Mouse (Mus musculus) thymus, postnatal 0 days (tissue): ENCODE measurements at regions not wholly inside any gene's neighbourhood (a gene's known extent, or its start where the extent isn't known, plus 50 kb on each side); places are given as distances from the start of the nearest gene placed in this dataset.

Experiments used
- DNase-seq: peaks from one replicate; pipeline ENCODE4 v3.0.0-alpha.2; 2015; ENCODE audit warnings: low spot score

- no peak for DNase-seq
Observed at GRCm38 (mm10) chr4:106103750-106104635, 212.0 kb upstream of the Usp24 start.

- DNase-seq, result no peak
Observed at GRCm38 (mm10) chr4:106112981-106113380, 203.0 kb upstream of the Usp24 start.

GRCm38 (mm10) chr4:106113747-106114146, 202.3 kb upstream of the Usp24 start:
- DNase-seq, result no peak

- DNase-seq, result no peak
Observed at GRCm38 (mm10) chr4:106116611-106117010, 199.4 kb upstream of the Usp24 start.

DNA sequence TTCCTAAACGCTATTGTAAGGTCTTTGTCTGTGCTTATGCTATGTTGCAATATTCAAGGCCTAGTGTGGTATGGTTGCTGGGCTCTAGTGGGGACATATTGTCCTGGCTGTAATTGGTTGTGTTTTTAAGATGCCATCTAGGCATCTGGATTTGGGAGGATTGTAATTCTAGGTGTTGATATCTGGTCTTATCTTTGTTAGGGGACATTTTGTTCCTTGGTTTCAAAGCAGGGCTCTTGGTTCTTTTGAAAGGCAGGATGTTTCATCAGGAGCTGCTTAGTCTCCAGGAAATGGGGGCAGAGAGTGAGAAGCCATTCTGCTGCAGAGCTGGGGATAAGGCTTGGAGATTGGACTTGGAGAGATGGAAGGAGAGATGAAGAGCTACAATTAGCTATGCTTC, 194.7 kb upstream of the Usp24 start:
- no peak for DNase-seq

- DNase-seq, result no peak
Observed at GRCm38 (mm10) chr4:106123038-106123654, 192.9 kb upstream of the Usp24 start.

DNA sequence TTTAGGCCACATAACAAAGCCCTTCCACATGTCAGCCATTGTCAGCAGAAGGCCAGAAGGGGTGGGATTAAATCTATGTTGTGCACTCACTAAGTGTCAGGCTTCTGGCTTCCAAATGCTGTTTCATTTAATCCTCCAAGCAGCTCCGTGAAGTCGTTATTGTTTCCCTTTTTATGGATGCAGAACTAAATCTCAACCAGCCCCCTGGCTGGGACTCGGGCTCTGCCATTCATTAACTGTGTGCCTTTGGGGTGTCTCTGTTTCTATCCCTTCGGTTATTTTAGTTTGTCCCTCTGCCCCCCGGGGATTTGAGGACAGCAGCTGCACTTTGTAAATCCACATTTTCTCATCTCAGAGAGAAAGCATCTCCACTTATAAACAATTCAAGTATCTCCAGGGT, 188.8 kb upstream of the Usp24 start:
- no peak for DNase-seq

DNA sequence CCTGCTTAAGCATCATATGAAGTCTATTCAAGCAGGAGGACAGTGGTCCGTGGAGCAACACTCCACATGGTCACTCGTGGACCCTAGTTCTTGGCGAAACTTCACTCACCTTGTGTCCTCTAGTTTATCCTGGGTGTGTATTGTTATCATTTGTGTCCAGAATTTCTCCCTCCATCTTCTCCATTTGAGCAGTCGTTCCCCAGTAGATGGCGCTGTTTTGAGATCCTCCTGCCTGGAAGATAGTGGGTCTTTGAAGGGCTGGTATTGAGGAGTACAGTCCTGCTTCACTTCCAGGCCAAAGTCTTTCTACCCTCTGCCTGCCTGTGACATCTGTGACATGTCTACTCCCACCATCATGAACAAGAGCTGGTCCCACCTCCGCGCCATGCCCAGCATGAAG, 188.4 kb upstream of the Usp24 start:
- DNase-seq, result peak; percentile 51

GRCm38 (mm10) chr4:106129327-106129726, 186.7 kb upstream of the Usp24 start:
- DNase-seq, result no peak

DNA sequence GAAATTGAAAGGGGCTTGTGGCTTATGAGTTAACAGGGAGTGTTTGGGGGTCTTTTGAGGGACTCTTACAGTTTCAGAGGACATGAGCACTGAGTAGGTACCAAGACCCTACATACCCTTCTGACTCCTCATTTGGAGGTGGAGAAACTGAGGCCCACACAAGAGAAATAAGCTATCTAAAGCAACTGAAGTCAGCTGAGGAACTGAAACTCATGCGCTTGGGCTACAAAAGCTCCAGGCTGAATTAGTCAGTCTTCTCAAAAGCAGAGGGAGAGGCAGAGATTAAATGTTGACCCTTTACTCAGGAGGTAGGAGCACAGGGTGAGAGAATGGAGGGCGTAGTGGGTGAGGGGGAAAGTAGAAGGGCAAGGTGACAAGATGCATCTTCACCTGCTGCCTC, 186.2 kb upstream of the Usp24 start:
- no peak for DNase-seq

DNA sequence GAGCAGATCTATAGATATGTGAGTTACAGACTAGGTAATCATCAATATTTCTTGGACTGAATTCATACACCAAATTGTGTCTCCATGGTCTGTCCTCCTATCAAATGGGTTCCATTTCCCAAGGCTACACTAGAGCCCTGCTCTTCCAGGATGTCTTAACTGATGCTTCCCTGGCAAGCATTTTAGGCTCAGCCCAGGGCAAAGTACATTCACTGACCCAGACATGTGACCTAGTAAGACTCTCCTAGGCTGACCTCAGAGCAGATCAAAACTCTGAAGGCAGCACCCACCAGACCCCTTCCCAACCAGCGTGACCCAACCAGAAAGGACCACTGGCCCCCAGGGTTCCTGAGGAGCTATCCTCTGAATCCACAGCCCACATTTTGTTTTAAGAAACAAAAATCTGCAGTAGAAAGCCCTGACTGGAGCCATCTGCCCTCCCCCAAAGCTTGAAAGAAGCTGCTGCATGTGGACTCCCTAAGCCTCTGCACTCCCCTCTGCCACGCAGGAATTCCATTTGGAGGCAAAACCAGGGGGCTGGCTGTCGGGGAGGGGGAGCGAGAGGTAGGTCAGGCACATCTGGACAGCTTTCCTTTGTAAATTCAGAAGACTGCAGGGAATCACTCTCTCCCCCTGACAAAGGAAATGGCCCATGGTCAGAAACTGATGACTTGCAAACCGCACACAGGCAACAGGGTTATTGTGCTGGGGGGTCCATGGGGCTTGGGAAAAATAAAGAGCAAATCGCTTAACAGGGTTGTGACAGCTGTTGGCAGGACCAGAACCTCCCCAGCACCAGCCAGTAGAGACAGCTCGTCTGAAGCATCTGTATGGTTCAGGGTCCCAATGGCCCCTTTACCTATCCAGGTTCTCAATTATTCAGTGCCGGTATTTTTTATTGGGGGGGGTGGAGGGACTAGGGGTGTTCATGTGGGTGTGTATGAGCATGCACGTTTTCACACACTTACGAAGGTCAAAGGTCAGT, 182.0 kb upstream of the Usp24 start:
- no peak for DNase-seq

- no peak for DNase-seq
Observed at GRCm38 (mm10) chr4:106142741-106143140, 173.3 kb upstream of the Usp24 start.

DNA sequence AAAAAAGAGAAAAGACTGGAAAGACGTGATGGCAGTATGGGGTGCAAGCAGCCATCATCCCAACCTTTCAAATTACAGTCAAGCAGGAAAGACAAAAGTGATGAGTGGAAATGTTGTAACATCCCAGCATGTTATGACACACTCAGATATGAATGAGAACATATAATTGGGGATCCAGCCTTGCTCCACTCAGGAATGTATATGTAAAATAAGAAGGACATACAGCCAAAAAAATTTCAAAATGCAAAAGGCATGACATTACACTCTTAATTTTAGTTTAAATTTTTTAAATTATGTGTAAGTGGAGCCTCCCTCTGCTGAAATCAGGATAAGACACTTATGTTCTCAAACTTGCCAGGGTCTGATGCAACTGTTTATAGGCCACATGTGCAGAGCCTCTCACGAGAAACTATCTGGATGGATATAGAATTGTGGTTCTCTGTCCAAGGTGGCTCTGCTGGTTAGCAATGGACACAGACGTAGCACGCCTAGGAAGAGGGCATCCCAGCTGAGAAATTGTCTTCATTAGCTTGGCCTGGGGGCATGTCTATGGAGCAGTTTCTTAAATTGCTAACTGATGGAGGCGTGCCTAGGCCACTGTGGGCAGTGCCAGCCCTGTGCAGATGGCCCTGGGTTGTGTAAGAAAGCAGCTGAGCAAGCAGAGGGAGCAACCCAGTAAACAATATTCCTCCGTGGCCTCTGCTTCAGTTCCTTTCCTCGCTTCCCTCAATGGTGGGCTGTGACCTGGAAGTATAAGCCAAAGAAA, 171.5 kb upstream of the Usp24 start:
- no peak for DNase-seq

DNA sequence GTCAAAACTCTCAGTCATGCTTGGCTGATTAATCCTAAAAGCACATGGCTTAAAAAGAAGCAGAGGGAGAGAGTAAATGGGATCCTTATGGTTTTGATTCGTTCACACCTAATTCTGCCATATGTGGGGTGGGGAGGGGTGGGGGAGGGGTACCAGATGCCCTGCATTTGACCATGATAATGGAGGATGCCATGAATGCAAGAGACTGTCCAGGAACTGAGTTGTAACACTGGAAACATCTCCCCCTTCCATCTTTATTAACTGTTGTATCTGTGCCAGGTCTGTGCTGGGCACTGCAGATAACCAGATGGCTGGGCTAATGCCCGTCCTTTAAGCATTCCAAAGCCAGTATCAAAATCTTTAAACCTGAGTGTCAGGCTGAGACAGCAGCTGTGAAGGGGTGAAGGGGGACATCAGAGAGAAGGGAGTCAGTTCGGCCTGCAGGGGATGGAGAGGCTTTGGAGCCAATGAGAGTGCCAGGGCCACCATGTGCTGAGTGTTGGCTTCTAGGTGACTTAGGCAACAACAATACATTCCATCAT, 169.0 kb upstream of the Usp24 start:
- no peak for DNase-seq

- DNase-seq, result no peak
Observed at GRCm38 (mm10) chr4:106148866-106149265, 167.1 kb upstream of the Usp24 start.

DNA sequence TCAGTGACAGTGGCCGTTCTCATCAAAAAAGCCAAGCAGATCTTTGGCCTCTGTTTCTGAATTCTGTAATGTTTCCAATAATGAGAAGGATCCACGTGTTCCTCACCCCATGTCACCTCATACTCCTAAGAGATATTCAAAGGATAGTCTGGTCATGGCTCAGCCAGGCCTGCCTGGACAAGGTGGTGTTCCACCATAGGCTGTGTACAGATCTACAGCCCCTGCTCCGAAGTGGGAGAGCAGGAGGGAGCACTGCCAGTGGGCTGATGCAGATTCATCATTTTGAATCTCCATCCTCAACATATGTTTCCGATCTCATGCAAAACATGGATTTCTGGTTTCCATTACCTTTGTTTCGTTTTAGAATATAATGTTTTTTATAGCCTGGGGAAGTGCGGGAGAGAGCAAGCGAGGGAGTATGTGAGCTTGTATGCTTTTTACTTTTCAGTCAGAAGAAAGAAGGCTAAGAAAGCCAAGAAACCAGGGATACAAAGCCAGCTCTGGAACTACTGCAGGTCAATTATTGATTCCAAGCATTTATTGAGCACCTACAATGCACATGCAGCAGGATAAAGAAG, 166.5 kb upstream of the Usp24 start:
- DNase-seq, result no peak

- no peak for DNase-seq
Observed at GRCm38 (mm10) chr4:106150775-106151174, 165.2 kb upstream of the Usp24 start.

DNA sequence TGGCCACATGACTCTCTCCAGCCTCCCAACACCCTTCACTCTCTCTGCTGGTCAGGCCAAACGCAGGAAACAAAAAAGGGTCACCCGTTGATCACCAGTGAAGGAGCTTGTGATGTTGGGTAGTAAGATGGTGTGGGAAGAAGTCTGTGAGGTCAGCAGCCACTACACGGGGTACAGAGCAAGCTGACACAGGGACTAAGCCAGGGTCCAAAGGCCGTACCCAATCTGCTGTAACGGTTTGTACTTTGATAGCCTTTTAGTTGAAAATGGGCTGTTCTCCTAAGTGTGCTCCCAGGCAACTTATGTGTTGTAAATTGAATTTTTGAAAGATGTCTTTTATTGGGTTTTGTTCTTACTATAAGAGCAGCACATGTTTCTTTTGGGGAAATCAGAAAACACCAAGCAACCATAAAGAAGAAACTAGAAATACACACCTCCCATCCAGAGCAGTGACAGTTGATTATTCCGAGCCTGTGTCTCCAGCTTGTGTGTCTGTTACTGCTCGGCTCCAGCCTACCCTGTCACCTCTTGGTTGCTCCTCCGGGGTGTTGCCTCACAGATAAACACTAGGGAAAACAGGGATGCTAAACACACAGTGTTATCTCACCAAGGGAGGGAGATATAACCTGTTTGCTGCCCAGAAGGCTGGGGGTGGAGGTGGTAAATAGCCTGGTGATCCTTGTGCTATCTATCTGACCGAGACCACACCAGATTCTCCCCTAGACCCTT, 158.4 kb upstream of the Usp24 start:
- DNase-seq, result no peak

- DNase-seq, result peak; percentile 16
Observed at GRCm38 (mm10) chr4:106161592-106161991, 154.4 kb upstream of the Usp24 start.

GRCm38 (mm10) chr4:106162551-106162950, 153.5 kb upstream of the Usp24 start:
- DNase-seq, result no peak
